Mouse (Mus musculus): ENCODE measurements at regions not wholly inside any gene's neighbourhood (a gene's known extent, or its start where the extent isn't known, plus 50 kb on each side); places are given as distances from the start of the nearest gene placed in this dataset.

- no peak for ATAC-seq
- H3K4me1 ChIP-seq (ENCODE audit: control insufficient read depth, insufficient read depth, low read length), result no peaks in the 10 kb centered on the region
- no peak overlapping the region for H3K9ac ChIP-seq (ENCODE audit: low read depth, low read length)
- no peak overlapping the region for H3K4me3 ChIP-seq (ENCODE audit: low read length)
- H3K36me3 ChIP-seq (ENCODE audit: control insufficient read depth, insufficient read depth, low read length), result no peaks in the 10 kb centered on the region
- H3K27me3 ChIP-seq (replicated peaks; ENCODE audit: control insufficient read depth, insufficient read depth, low read length), result no peaks in the 10 kb centered on the region
- no peak overlapping the region for H3K27ac ChIP-seq (ENCODE audit: low read length)
- H3K9me3 ChIP-seq (ENCODE audit: control insufficient read depth, low read length), result no peaks in the 10 kb centered on the region
- WGBS, result 81% methylated on average over 5 of the region's 5 CpGs
- H3K4me2 ChIP-seq (ENCODE audit: low read depth, low read length), result no peak overlapping the region
These were observed 175.3 kb upstream of the Rbfox1 start for GRCm38 (mm10) chr16:5709831-5710230.

GRCm38 (mm10) chr16:5700731-5701255 is 184.4 kb upstream of the Rbfox1 start:
- no peak overlapping the region for H3K27ac ChIP-seq (ENCODE audit: low read length)
- H3K4me3 ChIP-seq (ENCODE audit: low read length), result no peak overlapping the region
- ATAC-seq, result no peak
- no peaks in the 10 kb centered on the region for H3K4me1 ChIP-seq (ENCODE audit: control insufficient read depth, insufficient read depth, low read length)
- no peaks in the 10 kb centered on the region for H3K27me3 ChIP-seq (replicated peaks; ENCODE audit: control insufficient read depth, insufficient read depth, low read length)
- H3K4me2 ChIP-seq (ENCODE audit: low read depth, low read length), result no peak overlapping the region
- no peak overlapping the region for H3K9ac ChIP-seq (ENCODE audit: low read depth, low read length)
- no peaks in the 10 kb centered on the region for H3K36me3 ChIP-seq (ENCODE audit: control insufficient read depth, insufficient read depth, low read length)
- WGBS, result 48% methylated on average over 9 of the region's 9 CpGs
- H3K9me3 ChIP-seq (ENCODE audit: control insufficient read depth, low read length), result no peaks in the 10 kb centered on the region

GRCm38 (mm10) chr16:5688322-5688721 is 196.8 kb upstream of the Rbfox1 start:
- WGBS, result 83% methylated on average over 3 of the region's 3 CpGs
- Histone ChIP-seq H3K4me2 (ENCODE audit: low read depth, low read length) (no peak overlapping the region), H3K27me3 (replicated peaks; ENCODE audit: control insufficient read depth, insufficient read depth, low read length) (no peaks in the 10 kb centered on the region), H3K4me1 (ENCODE audit: control insufficient read depth, insufficient read depth, low read length) (no peaks in the 10 kb centered on the region), H3K9ac (ENCODE audit: low read depth, low read length) (no peak overlapping the region), H3K27ac (ENCODE audit: low read length) (no peak overlapping the region), H3K36me3 (ENCODE audit: control insufficient read depth, insufficient read depth, low read length) (no peaks in the 10 kb centered on the region), H3K9me3 (ENCODE audit: control insufficient read depth, low read length) (no peaks in the 10 kb centered on the region), H3K4me3 (ENCODE audit: low read length) (no peak overlapping the region)
- no peak for ATAC-seq

- Histone ChIP-seq H3K9me3 (ENCODE audit: control insufficient read depth, low read length) (no peaks in the 10 kb centered on the region), H3K27ac (ENCODE audit: low read length) (no peak overlapping the region), H3K36me3 (ENCODE audit: control insufficient read depth, insufficient read depth, low read length) (no peaks in the 10 kb centered on the region), H3K4me3 (ENCODE audit: low read length) (no peak overlapping the region), H3K4me2 (ENCODE audit: low read depth, low read length) (no peak overlapping the region), H3K27me3 (replicated peaks; ENCODE audit: control insufficient read depth, insufficient read depth, low read length) (no peaks in the 10 kb centered on the region), H3K9ac (ENCODE audit: low read depth, low read length) (no peak overlapping the region), H3K4me1 (ENCODE audit: control insufficient read depth, insufficient read depth, low read length) (no peaks in the 10 kb centered on the region)
- 67% methylated on average over 6 of the region's 6 CpGs for WGBS
- no peak for ATAC-seq
These were observed 211.7 kb upstream of the Rbfox1 start for GRCm38 (mm10) chr16:5673372-5673960.

GRCm38 (mm10) chr16:5672871-5673270 is 212.3 kb upstream of the Rbfox1 start:
- H3K36me3 ChIP-seq (ENCODE audit: control insufficient read depth, insufficient read depth, low read length), result no peaks in the 10 kb centered on the region
- no peak for ATAC-seq
- H3K9ac ChIP-seq (ENCODE audit: low read depth, low read length), result no peak overlapping the region
- no peak overlapping the region for H3K4me3 ChIP-seq (ENCODE audit: low read length)
- no peak overlapping the region for H3K4me2 ChIP-seq (ENCODE audit: low read depth, low read length)
- H3K27me3 ChIP-seq (replicated peaks; ENCODE audit: control insufficient read depth, insufficient read depth, low read length), result no peaks in the 10 kb centered on the region
- H3K27ac ChIP-seq (ENCODE audit: low read length), result no peak overlapping the region
- 66% methylated on average over 4 of the region's 4 CpGs for WGBS
- H3K4me1 ChIP-seq (ENCODE audit: control insufficient read depth, insufficient read depth, low read length), result no peaks in the 10 kb centered on the region
- H3K9me3 ChIP-seq (ENCODE audit: control insufficient read depth, low read length), result no peaks in the 10 kb centered on the region

- H3K4me1 ChIP-seq (ENCODE audit: control insufficient read depth, insufficient read depth, low read length), result no peaks in the 10 kb centered on the region
- no peak for ATAC-seq
- no peaks in the 10 kb centered on the region for H3K27me3 ChIP-seq (replicated peaks; ENCODE audit: control insufficient read depth, insufficient read depth, low read length)
- H3K27ac ChIP-seq (ENCODE audit: low read length), result no peak overlapping the region
- H3K9me3 ChIP-seq (ENCODE audit: control insufficient read depth, low read length), result no peaks in the 10 kb centered on the region
- H3K4me3 ChIP-seq (ENCODE audit: low read length), result no peak overlapping the region
- H3K36me3 ChIP-seq (ENCODE audit: control insufficient read depth, insufficient read depth, low read length), result no peaks in the 10 kb centered on the region
- 77% methylated on average over 4 of the region's 4 CpGs for WGBS
- no peak overlapping the region for H3K9ac ChIP-seq (ENCODE audit: low read depth, low read length)
- H3K4me2 ChIP-seq (ENCODE audit: low read depth, low read length), result no peak overlapping the region
These were observed 216.7 kb upstream of the Rbfox1 start for GRCm38 (mm10) chr16:5668403-5668967.

GRCm38 (mm10) chr16:5661918-5662317 is 223.2 kb upstream of the Rbfox1 start:
- Histone ChIP-seq H3K9me3 (ENCODE audit: control insufficient read depth, low read length) (no peaks in the 10 kb centered on the region), H3K4me2 (ENCODE audit: low read depth, low read length) (no peak overlapping the region), H3K9ac (ENCODE audit: low read depth, low read length) (no peak overlapping the region), H3K27me3 (replicated peaks; ENCODE audit: control insufficient read depth, insufficient read depth, low read length) (no peaks in the 10 kb centered on the region), H3K4me1 (ENCODE audit: control insufficient read depth, insufficient read depth, low read length) (no peaks in the 10 kb centered on the region), H3K27ac (ENCODE audit: low read length) (no peak overlapping the region), H3K36me3 (ENCODE audit: control insufficient read depth, insufficient read depth, low read length) (no peaks in the 10 kb centered on the region), H3K4me3 (ENCODE audit: low read length) (no peak overlapping the region)
- whole genome bisulfite sequencing, result 61% methylated on average over 5 of the region's 5 CpGs
- no peak for ATAC-seq

GRCm38 (mm10) chr16:5651551-5651950 is 233.6 kb upstream of the Rbfox1 start:
- ATAC-seq, result no peak
- H3K4me1 ChIP-seq (ENCODE audit: control insufficient read depth, insufficient read depth, low read length), result no peaks in the 10 kb centered on the region
- 81% methylated on average over 1 of the region's 1 CpGs for WGBS
- no peak overlapping the region for H3K9ac ChIP-seq (ENCODE audit: low read depth, low read length)
- H3K4me2 ChIP-seq (ENCODE audit: low read depth, low read length), result no peak overlapping the region
- no peak overlapping the region for H3K4me3 ChIP-seq (ENCODE audit: low read length)
- no peaks in the 10 kb centered on the region for H3K27me3 ChIP-seq (replicated peaks; ENCODE audit: control insufficient read depth, insufficient read depth, low read length)
- H3K27ac ChIP-seq (ENCODE audit: low read length), result no peak overlapping the region
- H3K9me3 ChIP-seq (ENCODE audit: control insufficient read depth, low read length), result no peaks in the 10 kb centered on the region
- no peaks in the 10 kb centered on the region for H3K36me3 ChIP-seq (ENCODE audit: control insufficient read depth, insufficient read depth, low read length)

- H3K27ac ChIP-seq (ENCODE audit: low read length), result no peak overlapping the region
- no peaks in the 10 kb centered on the region for H3K27me3 ChIP-seq (replicated peaks; ENCODE audit: control insufficient read depth, insufficient read depth, low read length)
- no peaks in the 10 kb centered on the region for H3K9me3 ChIP-seq (ENCODE audit: control insufficient read depth, low read length)
- no peaks in the 10 kb centered on the region for H3K36me3 ChIP-seq (ENCODE audit: control insufficient read depth, insufficient read depth, low read length)
- no peak overlapping the region for H3K9ac ChIP-seq (ENCODE audit: low read depth, low read length)
- no peak overlapping the region for H3K4me3 ChIP-seq (ENCODE audit: low read length)
- no peak for ATAC-seq
- H3K4me1 ChIP-seq (ENCODE audit: control insufficient read depth, insufficient read depth, low read length), result no peaks in the 10 kb centered on the region
- WGBS, result 59% methylated on average over 4 of the region's 4 CpGs
- no peak overlapping the region for H3K4me2 ChIP-seq (ENCODE audit: low read depth, low read length)
These were observed 234.2 kb upstream of the Rbfox1 start for GRCm38 (mm10) chr16:5651002-5651401.

GRCm38 (mm10) chr16:5639956-5640355 is 245.2 kb upstream of the Rbfox1 start:
- 75% methylated on average over 5 of the region's 5 CpGs for WGBS
- ATAC-seq, result no peak

More at GRCm38 (mm10) chr16:5639956-5640355, 245.2 kb upstream of the Rbfox1 start:
- Histone ChIP-seq H3K9ac (ENCODE audit: low read depth, low read length) (no peak overlapping the region), H3K27me3 (replicated peaks; ENCODE audit: control insufficient read depth, insufficient read depth, low read length) (no peaks in the 10 kb centered on the region), H3K4me2 (ENCODE audit: low read depth, low read length) (no peak overlapping the region), H3K36me3 (ENCODE audit: control insufficient read depth, insufficient read depth, low read length) (no peaks in the 10 kb centered on the region), H3K4me3 (ENCODE audit: low read length) (no peak overlapping the region), H3K4me1 (ENCODE audit: control insufficient read depth, insufficient read depth, low read length) (no peaks in the 10 kb centered on the region), H3K9me3 (ENCODE audit: control insufficient read depth, low read length) (no peaks in the 10 kb centered on the region), H3K27ac (ENCODE audit: low read length) (no peak overlapping the region)

Data from intestine, embryonic 16.5 days (tissue).